Mouse (Mus musculus) neutrophil, adult 5-6 weeks (primary cell): ENCODE measurements around the gene Smpdl3b. TPM values are rescaled to one million over a fixed set of nuclear protein-coding genes. Genes with fewer than 3 reads are reported as not detected.
A peak's percentile ranks its signal among the peaks of the same experiment; 100 is the strongest.
"Not testable (repeated sequence)": the region's sequence is repeated elsewhere in the genome, so short reads cannot be mapped to it uniquely, and the experiment has no call there.

Experiments
- ATAC-seq: fragments of 151-379, 151-347 bp; 2 replicates; pipeline ENCODE4 v1.8.0; 2017; ENCODE audit warnings: mild to moderate bottlenecking, moderate TSS enrichment; ENCODE audit not compliant: insufficient number of reproducible peaks, poor library complexity, low FRiP score, severe bottlenecking; ENCODE audit errors: extremely low read depth
- total RNA-seq: library from RNA; stranded (forward); fragments of 200-1000 nt; gene quantifications from 2 replicates; pipeline ENCODE4 v1.2.3, GENCODE M21; 2017

The Smpdl3b gene
- total RNA-seq = 2.6 and 4.7 TPM in 2 replicates

DNA sequence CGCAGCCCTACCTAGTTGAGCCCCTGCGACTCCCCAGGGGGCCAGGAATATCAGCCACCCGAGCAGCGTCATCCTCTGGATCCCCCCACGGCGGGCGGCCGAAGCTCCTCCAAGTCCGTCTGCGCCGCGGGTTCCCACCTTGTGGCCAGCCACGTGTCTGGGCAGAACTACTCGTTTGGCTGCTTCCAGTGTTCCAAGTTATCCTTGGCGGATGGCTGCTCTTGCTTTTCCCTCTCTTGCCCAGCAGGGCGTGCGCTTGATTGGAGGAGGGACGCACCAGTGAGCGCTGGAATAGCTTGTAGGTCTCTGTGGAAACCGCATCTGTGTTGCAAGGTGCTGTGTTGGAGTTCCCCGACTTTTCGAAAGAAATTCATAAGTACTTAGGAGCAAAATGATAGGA is at the start of gene Smpdl3b:
Gene Smpdl3b, minus strand, starts transcription at position 279 of the 400 bp plus-strand sequence.
- ATAC-seq = peak; percentile 49

DNA sequence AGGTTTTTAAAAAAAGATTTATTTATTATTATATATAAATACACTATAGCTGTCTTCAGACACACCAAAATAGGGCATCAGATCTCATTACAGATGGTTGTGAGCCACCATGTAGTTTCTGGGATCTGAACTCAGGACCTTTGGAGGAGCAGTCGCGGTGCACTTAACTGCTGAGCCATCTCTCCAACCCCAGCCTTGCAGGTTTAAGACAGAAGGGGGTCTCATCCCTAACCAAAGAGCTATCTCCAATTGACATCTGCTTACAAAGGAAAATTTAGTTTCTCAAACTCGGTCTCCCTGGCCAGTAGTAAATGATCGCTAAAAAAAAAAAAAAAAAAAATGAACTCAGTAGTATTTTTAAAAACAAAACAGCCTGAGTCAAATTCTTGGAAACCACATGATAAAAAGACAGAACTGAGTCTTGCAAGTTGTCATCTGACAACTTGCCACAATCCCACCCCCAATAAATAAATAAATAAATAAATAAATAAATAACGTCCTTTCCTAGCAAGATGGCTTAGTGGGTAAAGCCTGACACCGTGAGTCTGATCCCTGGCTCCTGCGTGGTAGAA is 49.7 kb upstream of the Smpdl3b start:
- ATAC-seq = no peak

DNA sequence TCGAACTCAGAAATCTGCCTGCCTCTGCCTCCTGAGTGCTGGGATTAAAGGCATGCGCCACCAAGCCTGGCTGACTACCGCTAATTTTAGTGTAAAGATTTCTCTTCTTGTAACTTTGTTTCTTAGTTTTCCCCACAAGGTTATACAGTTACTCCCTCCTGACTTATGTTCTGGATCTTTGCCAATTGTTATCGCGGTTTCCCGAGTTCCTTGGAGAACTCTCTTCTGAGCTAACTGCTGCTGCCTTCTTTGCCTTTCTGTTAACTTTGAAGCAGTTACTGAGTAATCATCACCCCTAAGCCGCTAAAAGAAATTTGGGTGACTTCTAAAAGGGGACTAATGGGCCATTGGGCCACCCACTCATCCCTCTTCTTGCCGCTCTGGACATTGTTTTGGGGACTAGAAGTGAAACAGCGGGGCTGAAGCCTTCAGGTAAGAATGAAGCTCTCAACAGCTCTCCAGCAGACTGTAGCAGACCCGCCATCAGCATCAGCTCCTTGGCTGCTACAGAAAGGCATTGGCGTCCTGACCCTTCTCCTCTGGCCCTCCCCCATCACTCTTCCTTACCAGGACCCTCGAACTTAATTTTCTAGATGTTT is 48.6 kb upstream of the Smpdl3b start:
- ATAC-seq = no peak

- ATAC-seq = no peak
Measured at GRCm38 (mm10) chr4:132805146-132805545, 48.1 kb upstream of the Smpdl3b start.

GRCm38 (mm10) chr4:132804331-132804730 is 47.3 kb upstream of the Smpdl3b start:
- peak; percentile 61 for ATAC-seq

GRCm38 (mm10) chr4:132803876-132804275 is 46.8 kb upstream of the Smpdl3b start:
- ATAC-seq = no peak

- no peak for ATAC-seq
Measured at GRCm38 (mm10) chr4:132803212-132803611, 46.2 kb upstream of the Smpdl3b start.

GRCm38 (mm10) chr4:132802171-132802637 is 45.2 kb upstream of the Smpdl3b start:
- ATAC-seq = peak; percentile 25; the same call in 1 of the 2 replicates

DNA sequence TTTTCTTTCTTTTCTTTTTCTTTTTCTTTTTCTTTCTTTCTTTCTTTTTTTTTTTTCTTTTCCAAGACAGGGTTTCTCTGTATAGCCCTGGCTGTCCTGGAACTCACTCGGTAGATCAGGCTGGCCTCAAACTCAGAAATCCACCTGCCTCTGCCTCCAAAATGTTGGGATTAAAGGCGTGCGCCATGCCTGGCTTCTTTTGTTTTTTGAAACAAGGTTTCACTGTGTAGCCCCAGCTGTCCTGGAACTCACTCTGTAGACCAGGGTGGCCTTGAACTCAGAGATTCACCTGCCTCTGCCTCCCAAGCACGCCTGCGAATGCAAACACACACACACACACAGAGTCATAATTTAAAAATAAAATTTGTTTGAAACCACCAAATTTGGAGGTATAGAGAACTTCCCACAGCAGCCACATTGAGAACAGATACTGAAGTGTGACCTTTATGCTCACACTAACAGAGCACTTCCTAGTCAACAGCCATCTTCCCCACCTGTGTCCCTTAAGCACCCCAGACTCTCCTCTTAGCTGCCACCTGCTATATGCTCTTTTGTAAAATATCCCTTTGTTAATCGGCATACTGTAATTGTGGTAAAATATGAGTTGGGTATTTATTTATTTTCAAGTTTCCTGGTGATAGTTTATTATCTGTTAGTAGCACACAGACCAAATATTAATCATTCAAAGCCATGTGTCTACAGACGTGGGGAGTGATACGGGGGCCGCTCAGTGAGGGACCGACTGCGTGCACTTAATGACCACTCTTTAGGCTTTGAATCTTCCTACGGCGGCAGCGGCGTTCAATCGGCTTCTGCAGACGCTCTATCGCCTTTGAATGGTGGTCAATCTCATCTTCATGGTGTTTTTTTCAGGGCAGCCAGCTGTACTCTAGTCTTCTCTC is 44.4 kb upstream of the Smpdl3b start:
- ATAC-seq = no peak

GRCm38 (mm10) chr4:132799845-132800244 is 42.8 kb upstream of the Smpdl3b start:
- no peak for ATAC-seq

DNA sequence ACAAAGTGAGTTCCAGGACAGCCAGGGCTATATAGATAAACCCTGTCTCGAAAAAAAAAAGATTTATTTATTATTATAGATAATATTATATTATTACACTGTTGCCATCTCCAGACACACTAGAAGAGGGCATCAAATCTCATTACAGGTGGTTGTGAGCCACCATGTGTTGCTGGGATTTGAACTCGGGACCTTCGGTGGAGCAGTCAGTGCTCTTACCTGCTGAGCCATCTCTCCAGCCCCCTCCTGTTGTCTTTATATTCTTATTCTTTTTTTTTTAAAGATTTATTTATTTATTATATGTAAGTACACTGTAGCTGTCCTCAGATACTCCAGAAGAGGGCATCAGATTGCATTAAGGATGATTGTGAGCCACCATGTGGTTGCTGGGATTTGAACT is 41.6 kb upstream of the Smpdl3b start:
- ATAC-seq = not testable (repeated sequence)

DNA sequence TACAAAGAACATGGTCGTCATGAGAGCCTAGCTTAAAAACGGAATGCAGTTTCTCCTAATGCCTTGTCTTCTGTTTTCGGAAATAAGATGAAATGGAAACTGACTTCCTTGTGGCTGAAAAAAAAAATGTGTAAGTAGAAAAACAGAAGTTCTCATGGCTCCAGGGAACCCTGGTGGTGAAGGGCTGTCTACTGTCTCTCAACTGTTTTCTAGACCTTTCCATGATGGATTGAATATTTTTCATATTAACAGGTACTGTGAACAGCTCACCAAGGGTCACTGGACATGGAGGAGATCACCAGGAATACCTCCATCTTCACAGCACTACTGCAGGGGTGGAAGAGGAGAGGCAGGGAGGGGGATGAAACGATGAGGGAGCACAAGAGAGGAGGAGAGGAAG is 41.0 kb upstream of the Smpdl3b start:
- no peak for ATAC-seq

DNA sequence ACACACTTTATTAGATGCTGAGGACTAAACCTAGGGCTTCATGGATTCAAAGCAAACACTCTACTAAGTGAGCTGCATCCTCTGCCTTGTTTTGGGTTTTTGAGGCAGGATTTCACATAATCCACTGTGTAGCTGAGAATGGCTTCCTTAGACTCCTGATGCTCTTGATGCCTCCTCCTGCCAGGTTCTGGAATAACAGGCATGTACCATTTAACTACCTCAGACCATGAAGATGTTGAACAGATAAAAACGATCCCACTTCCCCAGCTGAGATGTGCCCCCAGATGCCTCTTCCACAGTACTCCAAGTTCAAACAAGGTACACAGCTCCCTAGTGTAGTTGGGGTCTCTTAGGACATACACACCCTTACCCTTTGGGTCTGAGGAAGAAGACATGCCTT is 40.4 kb upstream of the Smpdl3b start:
- no peak for ATAC-seq

GRCm38 (mm10) chr4:132796196-132796886 is 39.3 kb upstream of the Smpdl3b start, which contains the start of gene Themis2:
Themis2 (minus strand) TSS chr4:132796387.
- ATAC-seq = peak; percentile 60

DNA sequence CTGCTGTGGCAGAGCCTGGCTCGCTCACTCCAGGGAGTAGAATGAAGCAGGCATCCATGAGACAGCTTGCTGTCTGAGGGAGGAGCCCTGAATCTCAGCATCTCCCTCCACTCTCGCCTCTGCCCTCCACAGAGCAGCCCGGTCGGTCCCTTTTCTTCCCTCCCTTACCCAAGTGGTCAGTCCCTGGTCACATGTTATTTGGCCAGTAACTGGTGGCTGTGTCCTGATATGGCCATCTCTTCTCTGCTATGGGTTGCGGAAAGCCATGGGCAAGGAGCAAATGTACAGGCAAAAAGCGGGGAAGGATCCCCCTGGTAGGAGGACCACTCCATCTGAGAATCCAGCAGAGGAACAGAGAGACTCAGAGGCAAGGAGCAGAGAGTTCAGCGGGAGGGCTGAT is 38.1 kb upstream of the Smpdl3b start:
- ATAC-seq = peak; percentile 15

- peak; percentile 80 for ATAC-seq
Measured at GRCm38 (mm10) chr4:132794760-132795159, 37.7 kb upstream of the Smpdl3b start.

GRCm38 (mm10) chr4:132794028-132794427 is 37.0 kb upstream of the Smpdl3b start:
- ATAC-seq = peak; percentile 43

- ATAC-seq = not testable (repeated sequence)
Measured at GRCm38 (mm10) chr4:132793322-132794004, 36.4 kb upstream of the Smpdl3b start.

GRCm38 (mm10) chr4:132789731-132790130 is 32.7 kb upstream of the Smpdl3b start:
- no peak for ATAC-seq
